ENCODE assay signal across 8 mouse cellular contexts in genomic region chr4:138261843-138262681, GRCm38 (mm10). TPM values are rescaled to one million over a fixed set of nuclear protein-coding genes. Genes with fewer than 3 reads are reported as not detected.
DNase-seq lines count a peak whose midpoint lies in the region; ATAC-seq lines count a peak whose summit lies in the region.

No protein-coding gene starts in this region.

- H3K4me3 ChIP-seq in hindbrain, embryonic 14.5 days (replicated peaks; ENCODE audit: low read length), result peak overlapping the region; percentile 68

- 0 out of 2 replicates have a peak, but pooled peaks cover 7% of the 10 kb centered on the region for H3K4me1 ChIP-seq in hindbrain, embryonic 14.5 days (replicated peaks; ENCODE audit: control insufficient read depth, insufficient read depth, low read length)

- peak; percentile 92 for ATAC-seq in hindbrain, embryonic 14.5 days (ENCODE audit: low FRiP score)

- 0 out of 2 replicates have a peak, but pooled peaks cover 3% of the 10 kb centered on the region for H3K27me3 ChIP-seq in hindbrain, embryonic 14.5 days (ENCODE audit: control insufficient read depth, insufficient read depth, low read length)

- H3K9ac ChIP-seq in hindbrain, embryonic 14.5 days, result peak overlapping the region; percentile 59

- DNase-seq in NIH3T3 (ENCODE audit: low read depth), result peak; percentile 67
- DNase-seq in cerebellum, postnatal 10 days, result peak; percentile 97
- peak; percentile 81 to 82 for DNase-seq in frontal cortex, postnatal 25 days (ENCODE audit: low spot score in 2 of 2)
- DNase-seq in hindbrain, embryonic 14.5 days (ENCODE audit: low spot score), result peak; percentile 81
- DNase-seq in layer of hippocampus, postnatal 36 days, result peak; percentile 90
- DNase-seq in lung, postnatal 36 days, result peak; percentile 88
- DNase-seq in retina, embryonic 14.5 days (ENCODE audit: low spot score), result peak; percentile 82
- DNase-seq in thymus, postnatal 36 days, result peak; percentile 84

- H3K27ac ChIP-seq in hindbrain, embryonic 14.5 days, result peak overlapping the region; percentile 53

- H3K9me3 ChIP-seq in hindbrain, embryonic 14.5 days (ENCODE audit: control insufficient read depth, low read length), result no peaks in the 10 kb centered on the region

- H3K4me2 ChIP-seq in hindbrain, embryonic 14.5 days (replicated peaks), result peak overlapping the region; percentile 91

- 0 out of 2 replicates have a peak, but pooled peaks cover 5% of the 10 kb centered on the region for H3K36me3 ChIP-seq in hindbrain, embryonic 14.5 days (replicated peaks; ENCODE audit: control insufficient read depth, insufficient read depth)

- WGBS in hindbrain, embryonic 14.5 days, result under 1% methylated on average over 61 of the region's 78 CpGs

RNA-seq across cellular contexts. Expression of gene Kif17, which starts 11.8 kb away (rescaled TPM):
- 2.7 and 3.2 TPM in 2 replicates for polyA plus RNA-seq in hindbrain, embryonic 14.5 days (2014; fragmentation: Nextera tagmentation; extraction: Ambion mirVana)
- 10 to 100 TPM; 17.8 to 18.3 TPM for total RNA-seq in layer of hippocampus, postnatal 36 days (2021)

RNA-seq across cellular contexts. Expression of gene Sh2d5, which starts 11.9 kb away (rescaled TPM):
- 12.0 and 13.1 TPM in 2 replicates for polyA plus RNA-seq in hindbrain, embryonic 14.5 days (2014; fragmentation: Nextera tagmentation; extraction: Ambion mirVana)
- 10 to 100 TPM; 45.3 to 51.4 TPM for total RNA-seq in layer of hippocampus, postnatal 36 days (2021)

RNA-seq across cellular contexts. Expression of gene Ddost, which starts 42.5 kb away (rescaled TPM):
- polyA plus RNA-seq in hindbrain, embryonic 14.5 days (2014; fragmentation: Nextera tagmentation; extraction: Ambion mirVana), result 197 and 208 TPM in 2 replicates
- total RNA-seq in layer of hippocampus, postnatal 36 days (2021), result 10 to 100 TPM; 95.5 to 96.8 TPM

RNA-seq across cellular contexts. Expression of gene Hp1bp3, which starts 46.0 kb away (rescaled TPM):
- polyA plus RNA-seq in hindbrain, embryonic 14.5 days (2014; fragmentation: Nextera tagmentation; extraction: Ambion mirVana), result 195 and 200 TPM in 2 replicates
- total RNA-seq in layer of hippocampus, postnatal 36 days (2021), result 100 to 1,000 TPM; 178 to 183 TPM

Comparison
In these comparisons a context has a peak if more than half of its experiments do, and no peak if none do; other contexts are left out.
1. Peak in every context shown above with its lines: DNase-seq, ATAC-seq, H3K4me3 ChIP-seq and H3K27ac ChIP-seq.